Mouse (Mus musculus) neural tube, embryonic 12.5 days (tissue): ENCODE data around the gene Olfr376. TPM values are rescaled to one million over a fixed set of nuclear protein-coding genes. Genes with fewer than 3 reads are reported as not detected.

ENCODE experiments used
- ATAC-seq: fragments of 200-750 bp; cut with Nextera tagmentation; 2 replicates; pipeline ENCODE4 v1.8.0; 2017; ENCODE audit warnings: low read depth, mild to moderate bottlenecking, moderate TSS enrichment, moderate library complexity; ENCODE audit not compliant: low FRiP score
- H3K27ac ChIP-seq: fragments of 300-500 bp; sonication (generic); 2 replicates; pipeline ENCODE4 v1.5.1; 2016
- H3K27me3 ChIP-seq: fragments of 300-500 bp; sonication (generic); replicated peaks from 2 replicates; pipeline ENCODE4 v1.6.1; 2016; ENCODE audit warnings: mild to moderate bottlenecking
- H3K36me3 ChIP-seq: fragments of 300-500 bp; sonication (generic); 2 replicates; pipeline ENCODE4 v1.6.1; 2016; ENCODE audit warnings: mild to moderate bottlenecking
- H3K4me1 ChIP-seq: fragments of 300-500 bp; sonication (generic); 2 replicates; pipeline ENCODE4 v1.6.1; 2016
- H3K4me2 ChIP-seq: fragments of 300-500 bp; sonication (generic); replicated peaks from 2 replicates; pipeline ENCODE4 v1.6.1; 2016; ENCODE audit warnings: mild to moderate bottlenecking
- H3K4me3 ChIP-seq: fragments of 300-500 bp; sonication (generic); 2 replicates; pipeline ENCODE4 v1.5.1; 2016
- H3K9ac ChIP-seq: fragments of 300-500 bp; sonication (generic); 2 replicates; pipeline ENCODE4 v1.6.1; 2016; ENCODE audit warnings: mild to moderate bottlenecking
- H3K9me3 ChIP-seq: fragments of 300-500 bp; sonication (generic); 2 replicates; pipeline ENCODE4 v1.6.1; 2016; ENCODE audit warnings: mild to moderate bottlenecking
- WGBS: fragments of 180-500 bp; shearing (Covaris S2); methylation state at CpG from one replicate; pipeline ENCODE4 v1.1.7; 2016; 5-methylcytosine and 5-hydroxymethylcytosine counted together
- polyA plus RNA-seq: library from polyadenylated mRNA; unstranded; fragments of >200 nt; fragmentation: Nextera tagmentation; extraction: Ambion mirVana; gene quantifications from 2 replicates; pipeline ENCODE4 v1.2.1, GENCODE M21; 2016

Olfr376 gene
- not detected in 2 replicates for polyA plus RNA-seq

DNA sequence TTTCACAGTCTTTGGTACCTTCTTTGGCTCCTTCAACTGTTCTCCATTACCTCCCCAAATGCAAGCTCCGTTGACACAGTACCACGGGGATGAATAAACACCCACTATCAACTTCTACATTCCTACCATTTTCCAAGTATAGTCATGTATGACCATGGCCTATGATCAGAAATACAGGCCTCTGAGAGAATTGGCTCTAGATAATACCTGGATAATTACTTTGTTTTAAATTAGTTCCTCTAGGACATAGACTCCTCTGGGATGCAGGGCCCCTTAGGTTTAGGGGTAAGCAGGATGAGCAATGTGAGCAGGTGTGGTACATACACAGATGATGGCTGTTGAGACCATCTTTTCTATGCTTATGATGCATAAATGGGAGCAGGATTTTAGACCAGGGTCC, at the start of gene Olfr376:
Olfr376 (plus strand) TSS at position 301 of the 400 bp plus-strand sequence.
- WGBS: 90% methylated on average over 2 of the region's 2 CpGs
- no peak within 1 kb of the TSS for H3K9ac ChIP-seq
- ATAC-seq: no peak
- no peak within 1 kb of the TSS for H3K4me2 ChIP-seq
- no peaks in the 10 kb centered on the region for H3K4me1 ChIP-seq
- H3K9me3 ChIP-seq: no peaks in the 10 kb centered on the region
- H3K27ac ChIP-seq: no peak within 1 kb of the TSS
- H3K4me3 ChIP-seq: no peak within 1 kb of the TSS
- H3K36me3 ChIP-seq: no peaks in the 10 kb centered on the region
- no peaks in the 10 kb centered on the region for H3K27me3 ChIP-seq

DNA sequence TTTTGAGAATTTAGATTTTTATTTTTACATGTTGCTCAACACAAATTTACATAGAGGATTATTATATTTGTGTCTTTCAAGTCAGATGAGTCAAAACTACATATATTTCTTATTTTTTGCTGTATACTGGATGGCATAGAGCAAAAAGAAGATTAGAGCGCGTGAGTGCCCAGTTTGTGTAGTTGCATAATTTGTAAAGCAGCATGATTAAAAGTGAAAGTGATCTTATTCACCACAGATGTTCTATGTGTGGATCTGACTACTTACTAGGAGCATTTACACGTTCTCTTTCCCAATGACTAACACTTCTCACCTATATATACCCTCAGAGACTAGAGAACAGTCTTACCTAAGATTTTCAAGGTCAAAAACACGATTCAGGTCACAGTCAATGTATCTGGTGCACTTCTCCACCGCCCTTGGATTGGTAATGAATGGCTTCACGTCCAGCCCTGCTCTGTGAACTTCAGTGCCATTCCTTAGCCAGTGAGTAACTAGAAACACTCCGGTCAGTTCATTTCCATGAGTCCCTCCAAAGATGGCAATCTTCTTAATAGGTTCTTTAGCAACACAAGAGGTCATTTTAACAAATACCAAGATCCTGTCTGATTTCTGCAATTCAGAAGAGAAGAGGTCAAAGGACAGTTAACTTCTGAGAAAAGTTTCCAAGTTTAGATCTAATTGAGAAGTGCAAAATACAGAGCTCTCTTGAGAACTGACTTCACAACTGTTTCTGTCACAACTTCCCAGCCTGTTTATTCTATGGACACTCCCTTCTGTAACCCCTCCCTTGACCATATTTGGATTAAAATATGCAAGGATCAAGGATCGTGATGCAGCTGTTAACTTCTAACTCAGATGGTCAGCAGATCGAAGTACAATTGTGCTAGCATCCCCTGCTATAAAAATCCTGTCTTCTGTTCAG, 46.9 kb upstream of the Olfr376 start:
- no peak overlapping the region for H3K4me3 ChIP-seq
- H3K9ac ChIP-seq: no peak overlapping the region
- no peaks in the 10 kb centered on the region for H3K9me3 ChIP-seq
- H3K36me3 ChIP-seq: no peaks in the 10 kb centered on the region
- no peak overlapping the region for H3K27ac ChIP-seq
- no peak for ATAC-seq
- no peaks in the 10 kb centered on the region for H3K4me1 ChIP-seq
- H3K27me3 ChIP-seq: no peaks in the 10 kb centered on the region
- 78% methylated on average over 9 of the region's 9 CpGs for WGBS
- H3K4me2 ChIP-seq: no peak overlapping the region

DNA sequence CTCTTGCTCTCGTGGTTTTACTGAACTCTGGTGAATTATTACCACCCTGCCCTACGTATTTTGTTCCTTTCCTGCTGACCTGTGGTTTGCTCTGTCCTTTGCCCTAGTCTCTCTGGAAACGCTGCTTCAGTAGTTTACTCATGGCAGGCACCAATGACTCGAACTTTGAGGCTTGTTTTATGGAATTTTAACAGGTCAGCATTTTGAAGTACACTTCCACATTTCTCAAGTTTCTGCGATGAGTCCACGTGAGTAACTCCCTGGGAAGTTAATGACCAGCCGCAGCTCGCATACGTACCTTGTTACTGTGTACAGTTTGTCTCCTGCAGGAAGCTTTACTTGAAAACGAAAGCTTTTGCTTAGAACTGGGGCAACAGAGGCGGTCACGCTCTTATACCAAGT, 44.6 kb upstream of the Olfr376 start:
- H3K4me1 ChIP-seq: no peaks in the 10 kb centered on the region
- H3K27me3 ChIP-seq: no peaks in the 10 kb centered on the region
- H3K4me3 ChIP-seq: no peak overlapping the region
- H3K36me3 ChIP-seq: no peaks in the 10 kb centered on the region
- no peak overlapping the region for H3K9ac ChIP-seq
- WGBS: 66% methylated on average over 12 of the region's 12 CpGs
- H3K9me3 ChIP-seq: no peaks in the 10 kb centered on the region; the same call in 1 of the 2 replicates
- ATAC-seq: no peak
- no peak overlapping the region for H3K27ac ChIP-seq
- no peak overlapping the region for H3K4me2 ChIP-seq

DNA sequence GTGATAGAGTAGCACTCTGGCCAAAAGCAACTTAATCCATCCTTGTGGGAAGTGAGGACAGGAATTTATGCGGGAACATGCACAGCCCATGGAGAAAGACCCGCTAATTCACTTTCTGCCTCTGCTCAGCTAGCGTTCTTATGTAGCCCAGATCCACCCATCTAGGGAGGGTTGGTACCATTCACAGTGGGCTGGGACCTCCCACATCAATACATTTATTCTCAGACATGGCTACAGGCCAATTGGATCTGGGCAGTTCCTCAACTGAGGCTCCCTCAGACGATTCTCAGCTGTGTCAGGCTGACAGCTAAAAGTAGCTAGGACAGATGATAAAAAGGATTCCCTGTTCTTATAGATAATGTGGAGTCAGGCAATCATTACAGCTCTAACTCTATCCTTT, 43.7 kb upstream of the Olfr376 start:
- Histone ChIP-seq H3K27me3 (no peaks in the 10 kb centered on the region), H3K9ac (no peak overlapping the region), H3K9me3 (no peaks in the 10 kb centered on the region; the same call in 1 of the 2 replicates), H3K4me3 (no peak overlapping the region), H3K4me2 (no peak overlapping the region), H3K4me1 (no peaks in the 10 kb centered on the region), H3K36me3 (no peaks in the 10 kb centered on the region), H3K27ac (no peak overlapping the region)
- WGBS: 82% methylated on average over 4 of the region's 4 CpGs
- ATAC-seq: no peak

DNA sequence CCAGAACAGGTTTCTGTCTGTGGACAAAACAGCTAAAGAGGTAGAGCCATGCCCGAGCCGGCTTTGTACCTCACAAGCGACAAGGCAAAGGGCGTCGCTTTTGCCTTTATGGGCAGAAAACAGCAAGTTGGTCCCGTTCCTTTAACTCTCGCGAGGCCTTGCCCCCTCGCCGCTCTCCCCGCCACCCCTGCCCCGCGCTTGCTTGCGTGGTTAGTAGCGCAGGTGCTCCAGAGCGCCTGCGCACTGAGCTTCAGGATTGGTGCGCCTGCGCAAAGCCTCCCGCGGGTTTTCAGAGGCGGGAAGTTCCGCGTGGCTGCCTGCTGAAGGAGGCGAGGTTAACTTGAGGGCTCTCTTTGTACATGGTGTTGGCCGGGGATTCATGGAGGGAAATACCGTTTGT, 41.6 kb upstream of the Olfr376 start, which contains the start of the genes Aspa, Gm49340 and Spata22:
Aspa (minus strand) TSS at position 155 of the 400 bp plus-strand sequence.
Gm49340 (plus strand) TSS at position 300 of the 400 bp plus-strand sequence.
Spata22 (plus strand) TSS at position 300 of the 400 bp plus-strand sequence.
- no peaks in the 10 kb centered on the region for H3K4me1 ChIP-seq
- no peak within 1 kb of the TSS for H3K4me2 ChIP-seq
- H3K4me3 ChIP-seq: no peak within 1 kb of the TSS
- WGBS: 80% methylated on average over 27 of the region's 27 CpGs
- no peak within 1 kb of the TSS for H3K27ac ChIP-seq
- H3K9me3 ChIP-seq: no peaks in the 10 kb centered on the region; the same call in 1 of the 2 replicates
- no peaks in the 10 kb centered on the region for H3K36me3 ChIP-seq
- no peak within 1 kb of the TSS for H3K9ac ChIP-seq
- H3K27me3 ChIP-seq: no peaks in the 10 kb centered on the region
- ATAC-seq: no peak

DNA sequence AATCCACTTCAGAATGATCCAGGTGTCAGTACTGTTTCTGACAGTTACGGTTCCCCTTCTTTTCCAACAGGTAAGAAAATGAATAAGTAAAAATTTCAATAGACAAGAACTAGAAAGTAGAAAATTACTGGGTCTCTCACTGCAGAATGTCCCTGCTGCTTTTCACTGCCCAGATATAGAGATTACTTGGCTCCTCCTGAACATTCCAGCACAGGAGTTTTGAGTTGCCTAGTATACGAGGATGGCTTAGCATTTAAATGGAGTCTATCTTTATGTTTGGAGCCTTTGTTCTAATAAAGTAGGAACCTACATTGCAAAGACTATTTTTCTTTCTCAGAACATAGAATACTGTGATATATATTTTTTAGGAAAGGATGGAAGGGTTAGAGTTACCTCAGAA, 37.7 kb upstream of the Olfr376 start:
- H3K4me2 ChIP-seq: no peak overlapping the region
- no peak overlapping the region for H3K4me3 ChIP-seq
- no peaks in the 10 kb centered on the region for H3K36me3 ChIP-seq
- ATAC-seq: no peak
- H3K27me3 ChIP-seq: no peaks in the 10 kb centered on the region
- H3K27ac ChIP-seq: no peak overlapping the region
- no peaks in the 10 kb centered on the region; the same call in 1 of the 2 replicates for H3K9me3 ChIP-seq
- no peak overlapping the region for H3K9ac ChIP-seq
- WGBS: 74% methylated on average over 2 of the region's 2 CpGs
- no peaks in the 10 kb centered on the region for H3K4me1 ChIP-seq

DNA sequence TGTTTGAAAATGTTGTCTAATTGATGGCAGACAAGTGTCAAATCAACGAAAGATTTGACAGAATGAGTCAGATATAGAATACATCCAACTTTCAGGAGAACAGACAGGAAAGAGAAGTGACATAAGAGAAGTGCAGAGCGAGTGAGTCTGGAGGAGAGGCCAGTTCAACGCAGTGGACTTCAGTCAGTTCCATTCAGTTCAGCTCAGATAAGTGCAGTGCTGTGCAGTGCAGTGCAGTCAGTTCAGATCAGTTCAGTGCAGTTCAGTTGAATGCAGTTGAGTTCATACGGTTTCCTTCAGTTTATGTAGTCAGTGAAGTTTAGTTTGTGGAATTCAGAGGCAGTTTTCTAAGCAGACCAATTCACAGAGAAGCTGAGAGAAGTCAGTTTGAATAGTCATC, 34.1 kb upstream of the Olfr376 start:
- Histone ChIP-seq H3K9ac (no peak overlapping the region), H3K36me3 (no peaks in the 10 kb centered on the region), H3K9me3 (no peaks in the 10 kb centered on the region), H3K4me2 (no peak overlapping the region), H3K27ac (no peak overlapping the region), H3K27me3 (no peaks in the 10 kb centered on the region), H3K4me3 (no peak overlapping the region), H3K4me1 (no peaks in the 10 kb centered on the region)
- WGBS: 78% methylated on average over 4 of the region's 4 CpGs
- no peak for ATAC-seq

DNA sequence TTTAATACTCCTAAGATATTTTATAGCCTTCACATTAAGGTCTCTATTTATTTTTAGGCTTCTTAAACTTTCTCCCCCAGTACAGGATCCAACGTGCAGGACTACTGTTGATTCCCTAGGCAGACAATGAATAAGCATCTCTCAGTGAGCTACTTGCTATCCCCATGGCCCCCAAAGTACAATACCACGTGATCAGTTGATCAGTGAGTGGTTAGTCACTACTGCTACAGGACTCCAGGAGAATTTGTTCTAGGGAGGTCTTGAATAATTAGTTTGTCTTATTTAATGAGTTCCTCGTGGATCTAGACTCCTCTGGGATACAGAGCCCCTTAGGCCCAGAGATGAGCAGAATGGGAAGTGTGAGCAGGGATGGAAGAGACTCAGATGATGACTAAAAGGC, 20.6 kb upstream of the Olfr376 start, which contains the start of gene Olfr20:
Olfr20 (plus strand) TSS at position 301 of the 400 bp plus-strand sequence.
- no peak within 1 kb of the TSS for H3K4me2 ChIP-seq
- ATAC-seq: no peak
- 60% methylated on average over 3 of the region's 3 CpGs for WGBS

DNA sequence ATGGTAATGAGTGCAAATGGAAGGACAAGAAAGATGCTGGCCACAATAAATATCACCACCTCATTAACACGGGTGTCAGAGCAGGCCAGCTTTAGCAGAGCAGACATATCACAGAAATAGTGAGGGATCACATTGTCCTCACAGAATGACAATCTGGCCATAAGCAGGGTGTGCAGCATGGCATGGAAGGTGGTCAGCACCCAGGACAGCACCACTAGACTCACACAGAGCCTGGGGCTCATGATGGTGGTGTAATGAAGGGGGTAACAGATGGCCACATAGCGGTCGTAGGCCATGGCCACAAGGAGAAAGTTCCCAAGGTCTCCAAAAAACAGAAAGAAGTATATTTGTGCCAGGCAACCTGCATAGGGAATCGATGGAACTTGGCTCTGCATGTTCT, 24.3 kb downstream of the Olfr376 start:
- WGBS: 66% methylated on average over 4 of the region's 4 CpGs
- no peak for ATAC-seq
- H3K4me2 ChIP-seq: no peak overlapping the region
- no peaks in the 10 kb centered on the region for H3K36me3 ChIP-seq
- H3K9ac ChIP-seq: no peak overlapping the region
- H3K27me3 ChIP-seq: no peaks in the 10 kb centered on the region
- no peaks in the 10 kb centered on the region for H3K4me1 ChIP-seq
- H3K4me3 ChIP-seq: no peak overlapping the region
- H3K9me3 ChIP-seq: no peaks in the 10 kb centered on the region
- no peak overlapping the region for H3K27ac ChIP-seq

More for the DNA sequence above, 20.6 kb upstream of the Olfr376 start, which contains the start of gene Olfr20:
- H3K27me3 ChIP-seq: no peaks in the 10 kb centered on the region
- no peaks in the 10 kb centered on the region for H3K4me1 ChIP-seq
- H3K4me3 ChIP-seq: no peak within 1 kb of the TSS
- H3K9me3 ChIP-seq: no peaks in the 10 kb centered on the region
- no peaks in the 10 kb centered on the region for H3K36me3 ChIP-seq
- H3K27ac ChIP-seq: no peak within 1 kb of the TSS
- no peak within 1 kb of the TSS for H3K9ac ChIP-seq

DNA sequence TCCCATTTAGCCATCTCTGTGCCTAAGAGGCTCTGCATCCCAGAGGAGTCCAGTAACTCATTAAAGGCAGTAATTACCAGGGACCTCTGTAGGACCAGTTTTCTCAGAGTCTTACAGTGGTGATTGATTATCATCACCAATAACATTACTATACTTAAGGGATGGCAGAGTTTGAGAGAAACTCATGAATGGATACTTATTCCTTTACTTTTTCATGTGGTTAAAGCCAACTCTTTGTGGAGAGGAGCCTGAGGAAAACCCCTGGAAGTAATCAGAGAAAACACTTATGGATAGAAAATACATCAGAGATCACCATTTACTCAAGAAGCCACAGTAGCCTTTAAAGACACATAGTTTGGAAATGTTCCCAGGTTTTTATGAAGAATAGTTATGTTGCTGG, 28.5 kb downstream of the Olfr376 start, which contains the start of gene Olfr1:
Olfr1 (minus strand) TSS at position 101 of the 400 bp plus-strand sequence.
- H3K27me3 ChIP-seq: no peaks in the 10 kb centered on the region
- no peak within 1 kb of the TSS for H3K27ac ChIP-seq
- ATAC-seq: no peak
- no peaks in the 10 kb centered on the region for H3K4me1 ChIP-seq
- H3K4me2 ChIP-seq: no peak within 1 kb of the TSS
- no peak within 1 kb of the TSS for H3K4me3 ChIP-seq
- no peak within 1 kb of the TSS for H3K9ac ChIP-seq
- H3K9me3 ChIP-seq: no peaks in the 10 kb centered on the region
- H3K36me3 ChIP-seq: no peaks in the 10 kb centered on the region
